Mouse (Mus musculus): ENCODE measurements around the gene Scaf1.

DNA sequence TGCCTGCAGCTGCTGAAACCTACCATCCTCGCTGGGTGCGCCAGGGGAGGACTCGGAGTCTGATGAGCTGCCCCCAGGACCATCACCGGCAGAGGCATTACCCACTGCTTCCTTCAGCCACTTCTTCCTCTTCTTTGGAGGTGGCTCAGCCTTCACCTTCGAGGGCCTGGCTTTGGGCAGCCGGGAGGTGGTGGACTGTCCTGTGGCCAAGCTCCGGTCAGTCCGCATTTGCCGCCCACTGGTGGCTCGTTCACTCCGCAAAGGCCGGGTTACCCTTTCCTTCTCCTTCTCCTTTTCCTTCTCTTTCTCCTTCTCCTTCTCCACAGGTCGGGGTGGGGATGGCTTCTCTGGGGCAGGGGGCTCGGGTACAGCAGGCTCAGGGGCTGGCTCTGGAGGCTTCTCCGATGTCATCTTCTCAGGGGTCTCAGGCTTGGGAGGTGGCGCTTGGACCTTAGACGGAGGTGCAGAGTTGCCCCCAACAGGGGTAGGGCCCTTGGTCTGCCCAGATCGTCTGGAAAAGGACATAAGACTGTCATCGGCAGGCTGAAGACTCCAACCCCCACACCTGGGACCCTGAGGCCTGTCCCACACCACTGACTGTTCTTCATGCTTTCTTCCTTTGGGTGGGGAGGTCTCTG is 17.7 kb upstream of the Scaf1 start:
- TF ChIP-seq POLR2A (IDR thresholded peaks at IDR 0.05; ENCODE audit: borderline replicate concordance, low read depth, low read length), result no peak
- no peak for TF ChIP-seq CTCF (IDR thresholded peaks at IDR 0.05; ENCODE audit: low read depth, low read length)
